Mouse (Mus musculus) activated CD4-positive, CD25-positive, alpha-beta regulatory T cell, adult 9 weeks (primary cell): ENCODE data around the gene Olfr1154. TPM values are rescaled to one million over a fixed set of nuclear protein-coding genes. Genes with fewer than 3 reads are reported as not detected.

Experiments used
- polyA plus RNA-seq: library from polyadenylated mRNA; unstranded; fragments of 100-300 nt; shearing (Covaris generic); gene quantifications from one replicate; pipeline ENCODE4 v1.2.1, GENCODE M21; 2017

Gene Olfr1154
- polyA plus RNA-seq = not detected

GRCm38 (mm10) chr2:87905066-87905465 is at the start of gene Olfr1154:
Olfr1154 (minus strand) TSS chr2:87905166.

GRCm38 (mm10) chr2:87953000-87953399 is 48.0 kb upstream of the Olfr1154 start, which contains the start of gene Olfr1156:
Olfr1156 (minus strand) TSS chr2:87953100.

GRCm38 (mm10) chr2:87945037-87945436 is 40.1 kb upstream of the Olfr1154 start, which contains the start of gene Olfr1155:
Olfr1155 (minus strand) TSS chr2:87945137.

GRCm38 (mm10) chr2:87894662-87895061 is 10.3 kb downstream of the Olfr1154 start, which contains the start of gene Olfr1153:
Olfr1153 (plus strand) TSS chr2:87894962.

GRCm38 (mm10) chr2:87866192-87866591 is 38.8 kb downstream of the Olfr1154 start, which contains the start of gene Olfr1152:
Olfr1152 (plus strand) TSS chr2:87866492.

GRCm38 (mm10) chr2:87855562-87855961 is 49.4 kb downstream of the Olfr1154 start, which contains the start of gene Olfr1151:
Olfr1151 (plus strand) TSS chr2:87855862.

Other genes with a start within 250 kb of the Olfr1154 start
- not detected for gene Olfr1134, start 246.7 kb downstream of the Olfr1154 start, polyA plus RNA-seq
- gene Olfr1135, start 231.5 kb downstream of the Olfr1154 start, polyA plus RNA-seq = not detected
- gene Olfr1136, start 211.2 kb downstream of the Olfr1154 start, polyA plus RNA-seq = not detected
- gene Olfr1137, start 192.0 kb downstream of the Olfr1154 start, polyA plus RNA-seq = not detected
- gene Olfr1138, start 165.2 kb downstream of the Olfr1154 start, polyA plus RNA-seq = not detected
- not detected for gene Olfr1140, start 161.4 kb downstream of the Olfr1154 start, polyA plus RNA-seq
- gene Olfr1141, start 151.2 kb downstream of the Olfr1154 start, polyA plus RNA-seq = not detected
- gene Olfr152, start 125.7 kb downstream of the Olfr1154 start, polyA plus RNA-seq = not detected
- gene Olfr1143, start 104.6 kb downstream of the Olfr1154 start, polyA plus RNA-seq = not detected
- not detected for gene Olfr1145, start 95.3 kb downstream of the Olfr1154 start, polyA plus RNA-seq
- not detected for gene Olfr1148, start 74.6 kb downstream of the Olfr1154 start, polyA plus RNA-seq
- not detected for gene Olfr1150-ps1, start 61.2 kb downstream of the Olfr1154 start, polyA plus RNA-seq
- not detected for gene Olfr1151, start 49.3 kb downstream of the Olfr1154 start, polyA plus RNA-seq
- gene Olfr1152, start 38.7 kb downstream of the Olfr1154 start, polyA plus RNA-seq = not detected
- not detected for gene Olfr1153, start 10.2 kb downstream of the Olfr1154 start, polyA plus RNA-seq
- gene Olfr1155, start 40.0 kb upstream of the Olfr1154 start, polyA plus RNA-seq = not detected
- 0.20 TPM for gene Olfr1156, start 47.9 kb upstream of the Olfr1154 start, polyA plus RNA-seq
- gene Olfr1157, start 63.1 kb upstream of the Olfr1154 start, polyA plus RNA-seq = not detected
- not detected for gene Olfr74, start 69.5 kb upstream of the Olfr1154 start, polyA plus RNA-seq
- gene Olfr1158, start 84.9 kb upstream of the Olfr1154 start, polyA plus RNA-seq = not detected
- gene Olfr1160, start 103.1 kb upstream of the Olfr1154 start, polyA plus RNA-seq = not detected
- not detected for gene Olfr1161, start 117.6 kb upstream of the Olfr1154 start, polyA plus RNA-seq
- gene Olfr73, start 132.5 kb upstream of the Olfr1154 start, polyA plus RNA-seq = not detected
- gene Olfr1162, start 146.0 kb upstream of the Olfr1154 start, polyA plus RNA-seq = not detected
- not detected for gene Olfr1163, start 166.7 kb upstream of the Olfr1154 start, polyA plus RNA-seq
- gene Olfr1164, start 188.8 kb upstream of the Olfr1154 start, polyA plus RNA-seq = not detected
- not detected for gene Olfr1166, start 223.1 kb upstream of the Olfr1154 start, polyA plus RNA-seq